7 mouse cellular contexts compared by ENCODE assay signal in the genomic region with DNA sequence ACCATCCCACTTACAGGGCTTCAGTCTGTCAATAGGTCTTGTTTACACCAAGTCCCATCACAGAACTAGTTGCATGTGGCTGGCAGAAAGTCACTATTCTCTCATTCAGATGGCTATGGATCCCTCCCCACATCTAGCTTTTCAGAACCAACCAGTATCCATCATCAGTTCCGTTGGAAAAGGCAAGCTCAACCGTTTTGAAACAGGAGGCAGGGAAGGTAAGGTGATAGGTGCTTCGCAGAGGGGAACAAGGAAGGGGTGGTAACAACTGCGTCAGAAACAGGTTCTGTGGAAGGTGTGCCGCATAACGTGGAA. TPM values are rescaled to one million over a fixed set of nuclear protein-coding genes. Genes with fewer than 3 reads are reported as not detected.
DNase-seq lines count a peak whose midpoint lies in the region; ATAC-seq and TF ChIP-seq lines count a peak whose summit lies in the region.

No protein-coding gene starts in this region.

- DNase-seq in lung, postnatal 0 days (ENCODE audit: low spot score): no peak
- DNase-seq in lung, postnatal 36 days: no peak
- DNase-seq in gastrocnemius, postnatal 4 days (ENCODE audit: low spot score in 2 of 2): no peak
- no peak for DNase-seq in urinary bladder, postnatal 10 days (ENCODE audit: low spot score)

- H3K36me3 ChIP-seq in lung, postnatal 0 days (ENCODE audit: insufficient read depth, low read length): peaks cover 16% of the 10 kb centered on the region
- H3K36me3 ChIP-seq in limb, embryonic 12.5 days: peaks cover 33% of the 10 kb centered on the region
- peaks cover 18% of the 10 kb centered on the region for H3K36me3 ChIP-seq in small intestine, adult 2 months (ENCODE audit: control insufficient read depth, insufficient read depth, low read length)

- no peak for TF ChIP-seq CTCF in lung, postnatal 0 days (IDR thresholded peaks at IDR 0.05)
- no peak for TF ChIP-seq CTCF in embryonic fibroblast, embryonic 13.5 days (IDR thresholded peaks at IDR 0.05; ENCODE audit: borderline replicate concordance, insufficient read depth, low read length)
- no peak for TF ChIP-seq CTCF in small intestine, adult 2 months (IDR thresholded peaks at IDR 0.05; ENCODE audit: extremely low read depth, insufficient read length, insufficient replicate concordance, low read depth, low read length)

- H3K4me3 ChIP-seq in lung, postnatal 0 days (ENCODE audit: low read depth, low read length): peak overlapping the region; percentile 60
- peak overlapping the region; percentile 5; the same call in 1 of the 2 replicates for H3K4me3 ChIP-seq in embryonic fibroblast, embryonic 13.5 days (ENCODE audit: insufficient read depth, low read length)
- peak overlapping the region; percentile 57 for H3K4me3 ChIP-seq in limb, embryonic 12.5 days (replicated peaks)
- H3K4me3 ChIP-seq in small intestine, adult 2 months (ENCODE audit: low read depth, low read length): peak overlapping the region; percentile 49

- no peaks in the 10 kb centered on the region for H3K27me3 ChIP-seq in lung, postnatal 0 days (replicated peaks; ENCODE audit: insufficient read depth, low read length)
- no peaks in the 10 kb centered on the region for H3K27me3 ChIP-seq in limb, embryonic 12.5 days
- H3K27me3 ChIP-seq in small intestine, adult 2 months (ENCODE audit: control insufficient read depth, insufficient read depth, low read length): no peaks in the 10 kb centered on the region

- peak; percentile 3; the same call in 1 of the 2 replicates for ATAC-seq in lung, postnatal 0 days
- no peak for ATAC-seq in limb, embryonic 12.5 days (ENCODE audit: insufficient number of reproducible peaks, insufficient read depth, low FRiP score, low TSS enrichment, low read depth)

- no peak overlapping the region for H3K9ac ChIP-seq in lung, postnatal 0 days (replicated peaks; ENCODE audit: low read depth)
- 0 out of 2 replicates have a peak overlapping the region, but pooled peaks have one; percentile 2 for H3K9ac ChIP-seq in limb, embryonic 12.5 days (replicated peaks)

- H3K9me3 ChIP-seq in lung, postnatal 0 days (ENCODE audit: low read length): no peaks in the 10 kb centered on the region
- no peaks in the 10 kb centered on the region for H3K9me3 ChIP-seq in limb, embryonic 12.5 days

- no peak for TF ChIP-seq POLR2A in embryonic fibroblast, embryonic 13.5 days (IDR thresholded peaks at IDR 0.05; ENCODE audit: low read depth, low read length)
- no peak for TF ChIP-seq POLR2A in small intestine, adult 2 months (IDR thresholded peaks at IDR 0.05; ENCODE audit: low read depth, low read length)

- 6% methylated on average over 6 of the region's 6 CpGs for WGBS in lung, postnatal 0 days
- WGBS in limb, embryonic 12.5 days: 5% methylated on average over 6 of the region's 6 CpGs
- 4% methylated on average over 6 of the region's 6 CpGs for WGBS in small intestine, adult 2 months

- H3K27ac ChIP-seq in lung, postnatal 0 days (ENCODE audit: low read length): no peak overlapping the region
- no peak overlapping the region for H3K27ac ChIP-seq in embryonic fibroblast, embryonic 13.5 days (ENCODE audit: insufficient read depth, low read length)
- H3K27ac ChIP-seq in limb, embryonic 12.5 days: peak overlapping the region; percentile 90
- H3K27ac ChIP-seq in small intestine, adult 2 months (ENCODE audit: insufficient read depth, low read depth, low read length): no peak overlapping the region

- H3K4me2 ChIP-seq in lung, postnatal 0 days (replicated peaks; ENCODE audit: low read depth, low read length): peak overlapping the region; percentile 87
- peak overlapping the region; percentile 74 for H3K4me2 ChIP-seq in limb, embryonic 12.5 days

- TF ChIP-seq EP300 in lung, postnatal 0 days (IDR thresholded peaks at IDR 0.05): no peak

- H3K4me1 ChIP-seq in lung, postnatal 0 days (ENCODE audit: insufficient read depth, low read depth, low read length): no peaks in the 10 kb centered on the region
- H3K4me1 ChIP-seq in embryonic fibroblast, embryonic 13.5 days (ENCODE audit: control insufficient read depth, insufficient read depth, low read length): no peaks in the 10 kb centered on the region; the same call in 1 of the 2 replicates
- no peaks in the 10 kb centered on the region for H3K4me1 ChIP-seq in limb, embryonic 12.5 days (replicated peaks)
- peaks cover 4% of the 10 kb centered on the region; the same call in 1 of the 2 replicates for H3K4me1 ChIP-seq in small intestine, adult 2 months (ENCODE audit: control insufficient read depth, insufficient read depth, insufficient read length, low read length)

RNA-seq across cellular contexts. Expression of gene Fam161a, which starts 0.2 kb away (rescaled TPM):
- polyA plus RNA-seq in lung, postnatal 0 days (2015; fragmentation: Nextera tagmentation; extraction: Ambion mirVana): 21.2 and 27.9 TPM in 2 replicates
- 3.0 and 4.2 TPM in 2 replicates for polyA plus RNA-seq in embryonic fibroblast, embryonic 13.5 days (2011; ENCODE audit: insufficient read length, low read depth, missing spikeins)
- polyA plus RNA-seq in limb, embryonic 12.5 days (2016; fragmentation: Nextera tagmentation; extraction: Ambion mirVana): 2.3 and 3.3 TPM in 2 replicates
- 0.06 TPM in 1 of 2 replicates, not detected in the other for polyA plus RNA-seq in small intestine, adult 2 months (2012; rRNA removed)
- 1 to 10 TPM; 3.1 to 4.0 TPM for total RNA-seq in gastrocnemius, postnatal 4 days (2021)

RNA-seq across cellular contexts. Expression of gene Cct4, which starts 16.8 kb away (rescaled TPM):
- polyA plus RNA-seq in lung, postnatal 0 days (2015; fragmentation: Nextera tagmentation; extraction: Ambion mirVana): 140 and 149 TPM in 2 replicates
- polyA plus RNA-seq in embryonic fibroblast, embryonic 13.5 days (2011; ENCODE audit: insufficient read length, low read depth, missing spikeins): 391 and 422 TPM in 2 replicates
- polyA plus RNA-seq in limb, embryonic 12.5 days (2016; fragmentation: Nextera tagmentation; extraction: Ambion mirVana): 325 and 347 TPM in 2 replicates
- 40.9 and 121 TPM in 2 replicates for polyA plus RNA-seq in small intestine, adult 2 months (2012; rRNA removed)
- total RNA-seq in gastrocnemius, postnatal 4 days (2021): 100 to 1,000 TPM; 146 to 158 TPM

RNA-seq across cellular contexts. Expression of gene Commd1, which starts 24.9 kb away (rescaled TPM):
- 217 and 233 TPM in 2 replicates for polyA plus RNA-seq in lung, postnatal 0 days (2015; fragmentation: Nextera tagmentation; extraction: Ambion mirVana)
- 88.3 and 102 TPM in 2 replicates for polyA plus RNA-seq in embryonic fibroblast, embryonic 13.5 days (2011; ENCODE audit: insufficient read length, low read depth, missing spikeins)
- 382 and 388 TPM in 2 replicates for polyA plus RNA-seq in limb, embryonic 12.5 days (2016; fragmentation: Nextera tagmentation; extraction: Ambion mirVana)
- 4.9 and 5.2 TPM in 2 replicates for polyA plus RNA-seq in small intestine, adult 2 months (2012; rRNA removed)
- 100 to 1,000 TPM; 139 to 159 TPM for total RNA-seq in gastrocnemius, postnatal 4 days (2021)

RNA-seq across cellular contexts. Expression of gene Gm28048, which starts 25.2 kb away (rescaled TPM):
- 26.1 and 26.6 TPM in 2 replicates for polyA plus RNA-seq in lung, postnatal 0 days (2015; fragmentation: Nextera tagmentation; extraction: Ambion mirVana)
- polyA plus RNA-seq in embryonic fibroblast, embryonic 13.5 days (2011; ENCODE audit: insufficient read length, low read depth, missing spikeins): 14.0 and 14.1 TPM in 2 replicates
- 5.9 and 6.5 TPM in 2 replicates for polyA plus RNA-seq in limb, embryonic 12.5 days (2016; fragmentation: Nextera tagmentation; extraction: Ambion mirVana)
- polyA plus RNA-seq in small intestine, adult 2 months (2012; rRNA removed): not detected in 2 replicates
- total RNA-seq in gastrocnemius, postnatal 4 days (2021): 1 to 10 TPM; 5.5 to 6.5 TPM

RNA-seq across cellular contexts. Expression of gene Zrsr1, which starts 35.3 kb away (rescaled TPM):
- polyA plus RNA-seq in lung, postnatal 0 days (2015; fragmentation: Nextera tagmentation; extraction: Ambion mirVana): 3.8 and 4.5 TPM in 2 replicates
- polyA plus RNA-seq in embryonic fibroblast, embryonic 13.5 days (2011; ENCODE audit: insufficient read length, low read depth, missing spikeins): 11.0 and 12.6 TPM in 2 replicates
- polyA plus RNA-seq in limb, embryonic 12.5 days (2016; fragmentation: Nextera tagmentation; extraction: Ambion mirVana): 2.9 and 3.0 TPM in 2 replicates
- 2.5 and 3.9 TPM in 2 replicates for polyA plus RNA-seq in small intestine, adult 2 months (2012; rRNA removed)
- 10 to 100 TPM in 1 of 2 experiments, 1 to 10 TPM in 1; 9.2 to 11.4 TPM for total RNA-seq in gastrocnemius, postnatal 4 days (2021)

Comparison
In these comparisons a context has a peak if more than half of its experiments do, and no peak if none do; other contexts are left out.
1. H3K4me3 ChIP-seq: peak in every context shown above with its lines; median percentile 60 in lung, postnatal 0 days; 57 in limb, embryonic 12.5 days; 49 in small intestine, adult 2 months; 5 in embryonic fibroblast, embryonic 13.5 days.
2. RNA of gene Commd1, which starts 24.9 kb away (polyA plus RNA-seq): 382 to 388 TPM in limb, embryonic 12.5 days, 217 to 233 TPM in lung, postnatal 0 days and 88.3 to 102 TPM in embryonic fibroblast, embryonic 13.5 days; 4.9 to 5.2 TPM in small intestine, adult 2 months; every median in the first group is over 10 times any median in the second.